Mouse (Mus musculus) heart, postnatal 14 days (tissue): ENCODE measurements at regions not wholly inside any gene's neighbourhood (a gene's known extent, or its start where the extent isn't known, plus 50 kb on each side); places are given as distances from the start of the nearest gene placed in this dataset.

Source experiments
- DNase-seq, 2 experiments: peaks; one replicate each; pipeline ENCODE4 v3.0.0; 2021 to 2022
- intact Hi-C: fragments of 180-260 bp; cut with DNase I; formaldehyde crosslinking; loops from one replicate; pipeline ENCODE4 v1.15.1; 2025

DNA sequence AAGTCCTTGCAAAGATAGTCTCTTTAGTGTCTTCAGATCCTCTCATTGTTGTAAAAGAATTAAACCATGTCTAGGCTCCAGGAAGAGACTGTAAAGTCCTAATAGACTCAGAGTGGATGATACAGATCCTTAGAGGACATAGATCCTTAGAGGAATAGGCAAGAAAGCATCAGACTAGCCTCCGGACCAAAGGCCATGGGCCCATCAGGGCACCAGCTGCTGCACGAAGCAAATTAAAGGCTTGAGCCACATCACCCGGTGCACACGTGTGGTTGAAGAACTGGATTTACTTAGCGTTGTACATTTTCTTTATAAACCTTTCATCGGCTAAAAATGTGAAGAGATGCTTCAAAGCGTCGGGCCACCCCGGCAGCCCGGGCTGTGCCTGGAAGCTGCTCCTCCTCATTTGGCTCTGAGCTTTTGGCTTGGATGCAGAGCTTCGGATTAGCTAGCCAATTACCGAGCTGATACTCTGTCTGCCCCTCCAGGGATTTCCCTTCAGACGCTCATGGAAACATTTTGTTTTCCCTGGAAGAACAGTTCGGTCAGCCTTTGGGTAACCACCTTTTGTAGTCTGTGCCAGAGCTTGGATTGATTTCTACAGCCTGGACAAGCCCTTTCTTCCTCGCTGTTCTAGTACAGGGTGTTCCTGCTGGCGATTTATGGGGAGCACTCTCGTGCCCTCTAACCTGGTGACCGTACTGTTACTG lies 259.0 kb upstream of the Slc30a5 start:
- DNase-seq: peak; percentile 48 to 50
- intact Hi-C loops: no loop called here

DNA sequence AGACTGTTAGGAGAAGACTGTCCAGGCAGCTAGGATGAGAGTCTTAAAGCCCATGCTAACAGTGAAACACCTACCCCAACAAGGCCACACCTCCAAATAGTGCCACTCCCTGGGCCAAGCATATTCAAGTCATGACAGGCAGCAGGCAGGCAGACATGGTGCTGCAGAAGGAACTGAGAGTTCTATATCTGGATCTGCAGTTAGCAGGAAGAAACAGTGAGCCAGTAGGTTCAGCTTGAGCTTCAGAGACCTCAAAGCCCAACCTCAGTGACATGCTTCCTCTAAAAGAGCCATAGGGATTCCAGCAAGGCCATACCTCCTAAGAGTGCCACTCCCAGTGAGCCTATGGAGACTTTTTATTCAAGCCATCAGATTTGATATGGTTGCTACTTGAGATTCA lies 252.0 kb upstream of the Slc30a5 start:
- intact Hi-C loops: no loop called here
- no peak for DNase-seq

DNA sequence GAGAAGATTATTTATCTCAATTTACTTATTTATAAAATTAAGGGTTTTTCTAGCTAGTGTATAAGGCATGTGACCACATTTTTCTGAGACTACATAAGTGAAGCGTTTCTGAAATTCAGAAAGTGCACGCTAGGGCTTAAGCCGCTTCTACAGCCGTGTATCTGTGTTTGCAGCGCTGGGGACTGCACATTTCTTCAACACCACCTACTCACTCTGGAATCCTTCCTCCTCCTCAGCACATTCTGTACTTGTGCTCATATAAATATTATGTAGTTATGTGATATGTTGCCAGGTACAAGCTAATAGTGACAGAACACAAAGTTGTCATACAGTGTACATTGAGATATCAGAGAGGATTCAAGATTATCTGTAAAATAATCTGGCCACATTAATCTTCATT lies 251.0 kb upstream of the Slc30a5 start:
- intact Hi-C loops: no loop called here
- DNase-seq: no peak

DNA sequence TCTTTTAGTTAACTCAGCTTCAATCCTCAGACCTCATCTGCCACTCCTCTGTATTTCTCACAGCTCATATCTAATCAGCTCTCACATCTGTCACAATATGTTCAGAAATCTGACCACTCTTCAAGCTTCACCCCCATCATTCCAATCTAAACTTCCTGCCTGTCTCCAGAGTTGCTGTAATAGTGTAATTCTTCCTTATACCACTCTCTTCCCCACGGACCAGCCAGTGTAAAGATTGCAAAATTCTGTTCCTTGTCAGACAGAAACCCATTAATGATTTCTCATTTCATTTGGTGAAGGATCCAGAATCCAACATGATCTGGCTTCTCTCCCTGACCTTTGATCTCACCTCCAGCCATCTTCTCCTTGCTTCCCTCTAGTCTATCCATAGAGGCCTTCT lies 250.2 kb upstream of the Slc30a5 start:
- no peak for DNase-seq
- intact Hi-C loops: no loop called here

DNA sequence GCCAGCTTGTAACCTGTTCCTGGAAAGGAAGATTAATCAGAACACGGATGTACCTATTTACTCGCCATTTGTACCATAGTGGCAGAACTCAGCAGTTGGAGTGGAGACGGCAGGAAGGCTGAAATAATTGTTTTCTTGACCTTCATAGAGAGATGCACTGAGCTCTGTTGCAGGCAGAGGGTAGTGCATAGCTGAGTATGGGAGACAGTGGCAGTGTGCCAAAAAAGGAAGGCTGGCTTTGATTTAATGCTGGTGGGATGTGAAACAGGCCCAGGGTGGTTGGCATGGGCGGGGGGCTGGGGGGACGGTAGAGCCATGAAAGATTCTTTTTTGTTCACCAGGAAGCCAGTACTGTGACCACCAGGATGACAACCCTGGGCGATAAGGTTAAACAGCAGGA lies 235.3 kb upstream of the Slc30a5 start:
- intact Hi-C loops: no loop called here
- DNase-seq: no peak

DNA sequence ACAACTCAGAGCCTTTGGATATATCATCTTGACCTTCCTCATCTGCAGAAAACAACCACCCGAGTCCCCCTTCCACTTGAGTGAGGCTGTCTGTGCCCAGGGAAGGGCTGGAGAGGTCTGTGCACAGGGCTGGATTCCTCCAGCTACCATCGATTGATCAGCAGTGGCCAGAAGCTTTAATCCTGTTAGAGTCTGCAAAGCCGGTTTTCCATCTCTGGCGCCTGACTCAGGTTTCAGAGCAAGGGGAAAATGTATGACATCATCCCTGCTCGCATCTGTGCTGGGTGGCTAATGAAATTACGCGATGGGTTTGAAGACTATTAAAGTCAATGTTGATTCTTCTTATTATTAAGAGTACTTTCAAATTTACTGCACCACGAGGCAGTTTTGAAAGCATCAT lies 229.4 kb upstream of the Slc30a5 start:
- intact Hi-C loops: no loop called here
- no peak for DNase-seq

DNA sequence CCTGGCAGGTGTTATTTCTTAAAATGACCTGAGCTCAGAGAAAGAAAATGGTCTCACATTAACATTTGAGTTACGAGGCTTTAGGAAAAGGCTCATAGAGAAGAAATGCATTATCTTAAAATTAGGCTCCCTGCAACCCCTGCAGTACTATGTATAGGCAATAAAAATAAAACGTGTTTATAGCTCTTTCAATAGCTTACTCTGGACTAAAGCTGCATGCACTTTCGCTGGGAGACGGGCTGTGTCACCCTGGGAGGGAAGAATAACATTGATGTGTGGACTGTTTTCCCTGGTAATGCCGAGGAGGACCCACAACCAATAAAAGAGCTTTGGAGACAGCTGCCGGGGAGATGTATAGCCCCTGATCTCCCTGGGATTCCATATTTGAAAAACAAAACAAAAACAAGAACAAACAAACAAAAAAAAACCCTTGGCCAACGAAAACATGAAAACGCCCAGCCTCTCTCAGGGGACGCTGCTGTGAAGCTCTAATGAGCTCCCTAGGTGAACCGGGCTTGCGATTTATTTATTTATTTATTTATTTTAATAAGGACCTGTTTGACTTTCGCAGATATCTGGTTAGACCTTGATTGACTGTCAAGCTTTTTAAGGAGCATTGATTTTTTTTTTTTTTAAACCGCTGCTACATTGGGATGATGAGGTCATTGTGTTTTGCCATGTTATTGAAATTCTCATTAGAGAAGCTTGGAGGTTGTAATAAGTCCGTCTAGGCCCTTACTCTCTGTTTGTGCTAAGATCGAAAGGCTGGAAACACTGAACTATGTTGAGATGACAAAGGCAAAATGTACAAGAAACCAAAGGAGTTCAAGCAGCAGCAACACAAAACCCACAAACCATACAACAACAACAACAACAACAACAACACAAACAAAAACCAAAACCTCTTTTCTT lies 228.3 kb upstream of the Slc30a5 start:
- intact Hi-C loops: no loop called here
- no peak for DNase-seq

DNA sequence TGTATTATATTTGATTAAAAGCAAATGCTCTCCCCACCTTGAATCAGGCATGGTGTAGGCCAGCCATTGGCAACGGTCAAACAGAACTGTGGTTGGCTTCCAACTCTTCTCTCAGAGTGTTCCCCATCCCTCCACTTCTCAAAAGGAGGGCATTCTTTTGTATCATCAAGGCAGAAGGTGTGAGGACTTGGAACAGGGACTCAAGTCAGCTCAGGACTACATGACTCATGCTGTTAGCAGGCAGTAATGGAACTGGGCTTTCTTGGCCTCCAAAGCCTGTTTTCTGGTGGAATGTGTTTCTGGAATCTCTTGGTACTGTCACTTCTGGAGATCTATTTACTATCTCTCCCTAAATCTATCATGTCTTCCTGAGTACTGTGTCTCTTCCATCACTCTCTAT lies 216.3 kb upstream of the Slc30a5 start:
- DNase-seq: no peak
- intact Hi-C loops: no loop called here

DNA sequence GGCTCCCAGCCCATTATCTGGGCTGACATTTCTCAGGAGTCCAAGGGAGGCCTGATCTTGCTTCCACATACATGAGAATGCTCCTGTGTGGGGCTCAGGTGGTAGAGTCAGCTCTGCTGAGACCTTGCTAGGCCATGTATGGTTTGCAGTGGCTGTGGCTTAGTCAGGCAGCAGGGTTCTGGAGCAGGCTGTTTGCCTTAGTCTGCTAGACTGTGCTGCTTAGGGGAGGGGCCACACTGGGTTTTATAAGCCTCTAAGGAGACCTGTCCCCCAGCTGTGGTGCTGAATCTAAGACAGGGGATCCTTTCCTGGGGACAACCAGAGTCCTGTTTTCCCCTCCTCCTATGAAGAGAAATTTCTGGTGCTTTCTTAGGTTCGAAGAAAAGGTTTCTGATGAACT lies 199.4 kb upstream of the Slc30a5 start:
- DNase-seq: peak in 1 of 2 experiments; percentile 19
- intact Hi-C loops: no loop called here

DNA sequence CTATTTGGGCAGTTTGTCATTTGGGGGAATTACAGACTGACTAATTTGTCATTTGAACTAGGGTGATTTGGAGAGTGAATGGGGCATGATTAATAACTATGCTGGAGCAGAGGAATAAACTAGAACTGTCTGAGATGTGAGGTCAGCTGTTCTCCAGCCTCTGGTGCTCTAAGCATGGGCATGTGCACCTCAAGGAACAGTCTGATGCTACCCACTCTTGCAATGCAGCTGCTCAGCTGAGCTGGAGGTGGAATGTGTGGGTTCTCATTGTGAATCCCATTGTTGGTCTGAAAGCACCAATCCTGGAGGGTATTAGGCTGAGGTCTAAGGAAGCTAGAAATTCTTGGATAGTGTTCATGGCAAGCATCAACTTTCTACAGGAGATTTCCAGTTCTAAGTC lies 192.8 kb upstream of the Slc30a5 start:
- no peak for DNase-seq
- intact Hi-C loops: no loop called here

DNA sequence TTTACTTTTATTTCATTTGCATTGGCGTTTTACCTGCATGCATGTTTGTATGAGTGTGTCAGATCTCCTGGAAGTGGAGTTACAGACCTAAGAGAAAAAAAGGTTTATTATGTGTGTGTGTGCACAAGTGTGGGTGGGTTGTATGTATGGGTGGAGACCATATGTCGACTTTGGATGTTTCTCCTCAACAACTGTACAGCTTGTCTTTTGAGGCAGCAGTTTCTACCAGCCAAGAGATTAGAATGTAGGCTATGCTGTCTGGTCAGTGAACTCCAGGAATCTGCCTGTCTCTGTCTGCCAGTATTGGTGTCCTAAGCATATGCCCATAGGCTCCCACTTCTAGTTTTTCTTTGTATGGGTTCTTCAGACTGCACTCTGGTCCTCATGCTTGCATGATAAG lies 192.3 kb upstream of the Slc30a5 start:
- DNase-seq: no peak
- intact Hi-C loops: no loop called here

DNA sequence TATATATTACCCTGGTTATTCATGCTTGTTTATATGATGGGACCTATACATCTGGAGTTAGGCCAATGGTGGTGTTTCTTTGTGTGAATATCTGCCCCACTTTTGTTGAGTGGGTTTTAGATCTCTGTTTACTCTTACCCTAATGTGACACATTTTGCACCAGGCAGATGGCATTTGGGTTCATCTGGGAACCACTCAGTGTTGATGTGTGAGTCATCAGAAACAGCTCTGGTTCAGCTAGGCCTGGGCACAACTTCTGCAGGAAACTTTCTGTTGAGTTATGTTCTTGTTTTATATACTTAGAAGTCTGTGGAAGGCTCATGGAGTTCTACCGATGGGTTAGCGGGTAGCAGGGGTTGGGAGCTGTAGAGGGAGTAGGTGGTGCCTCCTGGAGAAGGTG lies 191.7 kb upstream of the Slc30a5 start:
- DNase-seq: no peak
- intact Hi-C loops: no loop called here

DNA sequence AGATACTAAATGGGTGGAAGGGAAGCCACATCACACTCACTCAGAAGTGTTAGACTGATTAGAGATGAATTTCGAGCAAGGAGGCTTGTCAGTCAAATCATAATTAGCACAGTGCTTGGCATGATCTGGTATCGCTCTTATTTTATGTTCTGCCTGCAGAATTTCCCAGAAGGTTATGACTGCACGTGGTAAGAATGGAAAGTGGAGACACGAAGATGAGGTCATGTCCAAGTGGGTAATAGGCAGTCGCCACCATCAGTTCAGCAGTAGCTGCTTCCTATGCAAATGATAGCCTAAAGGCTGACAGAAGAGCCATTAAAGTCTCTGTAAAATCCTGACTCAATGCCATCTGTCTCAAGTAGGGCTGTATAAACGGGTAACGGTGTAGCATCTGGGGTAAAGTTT lies 186.0 kb upstream of the Slc30a5 start:
- intact Hi-C loops: no loop called here
- DNase-seq: no peak

DNA sequence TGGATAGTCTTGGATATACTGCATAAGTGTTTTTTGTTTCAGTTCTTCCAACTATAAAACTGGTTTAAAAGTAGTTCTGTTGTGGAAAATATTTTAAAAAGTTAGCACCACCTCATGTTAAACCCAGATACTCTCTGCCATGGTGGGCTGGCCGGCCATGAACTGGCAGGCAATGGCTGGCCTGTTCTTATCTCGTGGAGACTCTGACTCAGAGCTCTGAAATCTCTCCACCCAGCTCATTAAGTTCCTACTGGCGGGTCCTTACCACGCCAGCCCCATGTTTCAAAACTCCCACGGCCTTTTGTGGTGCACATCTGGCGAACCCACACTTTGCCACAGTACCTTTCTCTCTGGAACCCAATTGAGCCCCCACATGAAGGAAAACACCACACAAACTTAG lies 183.8 kb upstream of the Slc30a5 start:
- intact Hi-C loops: no loop called here
- DNase-seq: peak in 1 of 2 experiments; percentile 2

DNA sequence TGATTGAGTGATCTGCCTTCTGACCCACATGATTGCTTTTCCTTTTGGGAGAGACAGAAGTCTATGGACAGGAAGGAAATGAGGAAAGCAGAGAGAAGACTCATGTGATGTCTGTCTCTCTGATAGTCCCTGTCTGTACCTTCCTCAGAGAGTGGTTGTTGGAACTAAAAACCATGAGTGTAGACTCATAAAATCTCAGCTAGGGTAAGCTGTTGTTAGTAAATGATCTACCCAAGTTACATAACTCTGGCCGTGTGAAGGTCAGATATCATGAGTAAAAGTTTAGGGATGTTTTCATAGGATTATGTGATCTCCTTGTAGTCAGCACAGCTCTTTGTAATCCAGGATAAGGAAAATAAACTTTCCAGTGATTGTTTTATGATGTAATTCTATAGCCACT lies 183.0 kb upstream of the Slc30a5 start:
- intact Hi-C loops: no loop called here
- no peak for DNase-seq

DNA sequence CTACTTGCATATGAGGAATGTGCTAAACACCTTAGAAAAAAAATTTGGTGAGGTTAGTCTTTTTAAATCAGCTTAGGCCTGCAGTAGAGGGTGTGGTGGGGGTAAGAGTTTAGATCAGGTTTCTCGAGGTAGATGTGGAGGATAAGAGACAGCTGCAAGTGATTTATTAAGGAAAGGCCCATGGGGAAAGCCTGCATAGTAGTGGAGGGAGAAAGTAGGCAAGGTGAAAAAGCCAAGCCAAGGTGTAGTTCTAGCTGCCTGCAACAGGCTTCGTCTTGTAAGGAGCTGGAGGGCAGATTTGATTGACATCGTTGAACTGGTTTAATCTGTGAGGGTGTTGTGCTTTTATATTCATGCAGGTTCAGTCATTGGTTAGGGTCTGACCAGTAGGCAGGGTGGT lies 182.2 kb upstream of the Slc30a5 start:
- intact Hi-C loops: no loop called here
- no peak for DNase-seq

DNA sequence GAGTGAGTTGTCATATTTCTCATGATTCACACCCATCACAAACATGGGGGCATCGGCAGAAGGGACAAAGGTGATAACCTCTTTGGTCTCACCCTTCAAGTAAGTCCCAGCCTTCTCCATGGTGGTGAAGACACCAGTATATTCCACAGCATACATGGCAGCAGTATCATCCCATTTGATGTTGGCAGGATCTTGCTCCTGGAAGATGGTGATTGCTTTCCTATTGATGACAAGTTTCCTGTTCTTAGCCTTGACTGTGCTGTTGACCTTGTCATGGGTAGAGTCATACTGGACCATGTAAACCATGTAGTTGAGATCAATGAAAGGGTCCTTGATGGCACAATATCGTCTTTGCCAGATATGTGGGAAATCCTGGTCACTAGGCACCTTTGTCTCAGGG lies 180.4 kb upstream of the Slc30a5 start:
- DNase-seq: no peak
- intact Hi-C loops: no loop called here

DNA sequence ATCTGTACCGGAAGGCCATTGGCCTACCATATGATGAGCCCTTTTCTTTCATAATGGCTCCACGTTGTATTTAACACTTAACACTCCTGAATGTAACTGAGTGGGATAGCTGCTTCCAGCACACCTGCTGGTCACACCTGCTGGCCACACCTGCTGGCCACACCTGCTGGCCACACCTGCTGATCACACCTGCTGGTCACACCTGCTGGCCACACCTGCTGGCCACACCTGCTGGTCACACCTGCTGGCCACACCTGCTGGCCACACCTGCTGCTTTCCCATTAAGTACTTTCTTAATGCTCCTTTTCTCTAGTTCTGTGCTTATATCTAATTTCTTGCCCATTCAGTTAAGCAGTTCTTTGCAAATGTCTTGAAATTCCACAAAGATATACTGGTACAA lies 157.4 kb upstream of the Slc30a5 start:
- intact Hi-C loops: no loop called here
- no peak for DNase-seq

DNA sequence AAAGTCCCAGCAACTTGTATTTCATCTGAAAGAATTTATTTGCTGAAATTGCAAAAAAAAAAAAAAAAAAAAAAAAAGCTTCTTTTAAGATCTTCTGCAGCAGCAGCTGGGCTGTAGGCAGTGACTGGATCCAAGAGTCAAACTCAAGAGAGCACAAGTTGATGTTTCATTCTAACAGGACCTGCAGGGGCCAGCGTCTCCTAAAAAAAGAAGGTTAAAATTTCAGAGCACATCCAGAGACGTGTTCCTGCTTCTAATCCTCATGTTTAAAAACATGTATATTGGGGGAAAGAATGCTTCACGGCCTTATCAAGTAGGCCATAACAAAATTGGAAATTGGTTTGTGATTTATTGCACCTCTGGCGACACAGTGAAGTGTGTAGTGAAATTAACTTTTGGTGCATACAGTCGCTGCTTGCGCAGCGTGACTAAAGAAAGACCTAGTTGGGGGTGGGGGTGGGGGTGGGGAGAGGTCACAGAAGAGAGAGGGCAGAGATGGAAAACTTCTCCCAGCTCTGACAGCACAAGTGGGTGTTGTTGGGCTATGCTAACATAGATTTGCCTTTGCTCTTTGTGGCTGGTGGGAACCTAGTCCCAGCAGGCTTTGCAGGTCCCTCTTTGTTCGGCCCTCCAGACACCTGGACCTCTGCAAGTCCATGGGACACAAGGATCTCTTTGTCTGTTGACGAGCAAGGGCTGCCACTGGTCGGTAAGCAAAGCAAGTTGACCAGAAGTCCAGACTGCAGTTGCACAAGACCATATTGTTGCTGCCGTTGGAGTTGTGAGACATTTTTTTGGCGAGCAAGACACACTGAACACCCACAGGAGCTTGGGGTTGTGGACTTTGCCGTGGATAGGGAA lies 155.7 kb upstream of the Slc30a5 start:
- DNase-seq: peak in 1 of 2 experiments; percentile 4
- intact Hi-C loops: no loop called here

DNA sequence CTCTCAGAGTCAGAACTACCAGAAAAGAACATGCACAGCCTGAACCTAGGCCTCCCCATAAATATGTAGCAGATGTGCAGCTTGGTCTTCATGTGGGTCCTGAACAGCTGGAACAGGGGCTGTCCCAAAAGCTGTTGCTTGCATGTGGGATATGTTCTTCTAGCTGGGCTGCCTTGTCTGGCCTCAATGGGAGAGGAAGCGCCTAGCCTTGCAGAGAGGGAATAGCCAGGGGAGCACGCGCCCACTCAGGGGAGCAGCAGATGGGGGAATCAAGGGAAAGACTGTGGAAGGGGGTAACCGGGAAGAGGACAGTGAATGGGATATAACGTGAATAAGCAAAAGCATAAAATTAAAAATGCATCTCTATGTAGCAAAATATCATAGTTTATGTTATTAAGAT lies 154.9 kb upstream of the Slc30a5 start:
- intact Hi-C loops: no loop called here
- no peak for DNase-seq

DNA sequence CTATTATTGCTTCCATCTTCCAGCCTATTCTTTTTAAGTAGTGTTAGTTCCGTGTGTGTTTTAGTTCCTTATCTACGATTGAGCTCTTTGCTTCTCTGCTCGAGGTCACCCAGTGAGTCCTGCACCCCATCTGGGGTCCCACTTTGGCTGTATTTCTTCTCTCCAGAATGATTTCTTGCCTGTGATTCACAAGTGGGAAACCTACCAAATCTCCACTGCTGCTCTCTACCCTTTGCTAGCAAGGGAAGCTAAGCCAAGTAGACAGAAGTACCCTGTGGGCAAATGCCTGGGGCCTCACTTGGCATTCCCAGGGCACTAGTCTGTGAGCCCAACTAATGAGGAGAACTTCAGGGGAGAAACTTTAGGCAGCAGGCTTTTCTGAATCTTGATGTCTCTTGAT lies 142.5 kb upstream of the Slc30a5 start:
- intact Hi-C loops: no loop called here
- DNase-seq: no peak
